Mouse (Mus musculus): Measurements from ENCODE around the gene A730071L15Rik.

The A730071L15Rik gene

DNA sequence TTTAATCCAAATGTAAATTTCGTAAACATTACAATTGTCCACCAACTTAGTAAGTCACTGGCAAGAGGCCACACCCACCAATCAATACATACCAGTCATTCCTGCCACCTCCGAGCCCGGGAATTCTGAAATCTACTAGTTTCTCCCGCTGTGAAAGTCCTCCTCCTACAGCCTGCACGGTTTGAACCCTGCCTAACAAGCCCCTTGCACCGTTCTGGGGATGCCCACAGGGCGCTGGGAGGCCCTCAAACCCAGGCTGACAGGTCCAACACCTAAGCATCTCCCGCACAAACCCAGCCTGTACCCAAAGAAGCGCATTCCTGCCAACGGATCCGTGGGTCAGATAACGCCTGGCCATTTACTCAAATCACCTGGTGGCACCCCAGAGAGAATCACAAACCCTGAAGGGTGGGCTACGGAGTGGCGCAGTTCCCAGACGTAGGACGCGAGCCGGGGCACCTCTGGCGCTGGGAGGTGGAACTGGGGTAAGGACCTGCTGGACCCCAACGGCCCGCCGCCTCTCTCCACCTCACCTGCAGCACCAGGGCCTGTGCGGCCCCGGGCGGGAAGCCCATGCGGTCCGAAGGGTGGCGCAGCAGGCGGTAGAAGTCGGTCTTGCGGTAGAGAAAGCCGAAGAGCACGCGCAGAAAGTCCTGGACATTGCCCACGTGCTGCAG is at the start of gene A730071L15Rik:
Gene A730071L15Rik, plus strand, starts transcription at position 620 of the 677 bp plus-strand sequence.
- no peak for DNase-seq (ENCODE audit: low read depth, low spot score)

DNA sequence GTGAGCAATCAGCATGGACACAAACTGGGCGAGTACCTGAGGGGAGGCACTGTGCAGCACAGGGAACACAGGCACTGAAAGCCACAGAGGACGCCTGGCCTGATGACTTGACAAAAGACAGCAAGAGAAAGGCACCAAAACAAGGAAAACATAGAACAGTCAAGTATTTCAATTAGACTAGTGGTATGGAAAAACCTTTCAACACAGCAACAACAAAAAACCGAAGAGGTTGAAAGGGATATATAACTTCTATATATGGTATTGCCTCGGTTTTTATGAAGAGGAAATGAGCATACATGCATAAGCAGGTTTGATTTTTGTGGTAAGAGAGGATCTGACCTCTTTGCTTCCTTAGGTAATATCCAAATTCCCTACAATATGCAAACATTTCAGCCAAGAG is 47.0 kb upstream of the A730071L15Rik start:
- peak; percentile 34 for DNase-seq (ENCODE audit: low read depth, low spot score)

DNA sequence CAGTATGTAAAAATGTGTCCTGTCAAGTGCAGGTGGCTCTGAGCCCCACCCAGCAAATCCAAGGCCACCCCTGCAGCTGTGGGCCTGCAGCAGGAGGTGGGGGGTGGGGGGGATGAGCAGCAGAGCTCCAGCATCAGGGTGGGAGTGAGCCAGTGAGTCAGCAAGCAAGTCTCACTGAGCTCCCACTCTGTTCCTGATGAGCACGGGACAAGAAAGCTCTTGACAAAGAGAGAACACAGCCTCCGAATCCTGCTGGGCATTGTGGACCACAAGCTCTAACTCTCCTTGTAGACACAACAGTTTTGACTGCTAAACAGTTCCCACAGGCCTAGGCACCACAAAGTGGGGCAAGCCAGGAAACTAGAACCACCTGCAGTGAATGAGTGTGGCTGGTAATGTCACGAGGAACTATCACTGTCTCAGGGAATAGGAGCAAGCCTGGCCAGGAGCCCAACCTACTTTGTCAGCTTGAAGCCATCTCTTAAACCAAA is 45.6 kb upstream of the A730071L15Rik start:
- DNase-seq (ENCODE audit: low read depth, low spot score), result no peak

DNA sequence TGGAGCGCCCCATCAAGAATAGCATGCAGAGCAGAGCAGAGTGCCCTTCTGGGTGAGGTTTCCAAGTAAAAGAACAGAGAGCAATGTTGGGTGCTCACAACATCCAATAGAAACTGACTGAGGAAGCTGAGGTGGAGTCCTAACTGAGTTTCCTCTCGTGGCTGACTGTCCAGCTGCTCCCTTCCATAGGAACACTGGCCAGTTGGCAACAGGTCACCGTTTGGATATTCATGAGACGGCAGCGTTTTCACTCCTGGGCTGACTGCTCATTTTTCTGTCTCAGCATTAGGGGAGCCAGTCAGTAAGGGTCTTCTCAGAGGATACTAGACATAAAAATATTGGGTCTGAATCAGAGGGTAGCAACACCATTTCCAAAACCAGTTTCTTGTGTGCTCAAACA is 43.2 kb upstream of the A730071L15Rik start:
- DNase-seq (ENCODE audit: low read depth, low spot score), result no peak

DNA sequence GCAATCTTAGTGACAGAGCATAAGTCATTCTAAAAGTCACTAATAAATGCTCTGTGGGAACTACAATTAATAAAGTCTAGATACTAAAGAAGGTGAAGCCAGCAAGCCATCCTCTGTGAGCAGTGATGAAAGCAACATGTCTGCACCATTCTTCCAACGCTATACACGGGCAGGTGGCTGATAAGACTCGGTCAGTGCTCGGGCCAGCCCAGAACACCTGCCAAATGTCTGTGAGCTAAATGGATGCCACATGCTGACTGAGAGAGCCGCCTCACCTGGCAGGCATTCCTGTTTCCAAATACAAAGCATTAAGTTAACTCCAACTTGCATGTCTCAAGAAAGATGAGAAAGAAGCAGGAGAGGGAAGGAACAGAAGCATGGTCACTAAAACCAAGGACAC is 42.7 kb upstream of the A730071L15Rik start:
- DNase-seq (ENCODE audit: low read depth, low spot score), result no peak

DNA sequence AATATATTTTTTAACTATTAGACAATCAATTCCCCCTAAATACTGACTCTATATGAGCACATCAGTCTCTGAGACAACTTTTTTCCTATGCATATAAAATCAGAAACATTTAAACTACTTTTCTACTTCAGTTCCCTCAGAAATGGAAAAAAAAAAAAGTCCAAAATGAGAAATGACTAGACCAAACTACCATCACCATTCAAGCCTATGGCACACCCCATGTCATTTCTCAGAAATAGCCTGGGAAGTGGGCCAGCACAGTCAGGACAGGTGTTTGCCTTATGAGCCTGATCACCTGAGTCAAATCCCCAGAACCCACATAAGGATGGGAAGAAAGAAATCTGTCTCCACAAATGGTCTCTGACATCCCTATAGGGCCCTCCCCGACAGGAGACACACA is 41.3 kb upstream of the A730071L15Rik start:
- no peak for DNase-seq (ENCODE audit: low read depth, low spot score)

DNA sequence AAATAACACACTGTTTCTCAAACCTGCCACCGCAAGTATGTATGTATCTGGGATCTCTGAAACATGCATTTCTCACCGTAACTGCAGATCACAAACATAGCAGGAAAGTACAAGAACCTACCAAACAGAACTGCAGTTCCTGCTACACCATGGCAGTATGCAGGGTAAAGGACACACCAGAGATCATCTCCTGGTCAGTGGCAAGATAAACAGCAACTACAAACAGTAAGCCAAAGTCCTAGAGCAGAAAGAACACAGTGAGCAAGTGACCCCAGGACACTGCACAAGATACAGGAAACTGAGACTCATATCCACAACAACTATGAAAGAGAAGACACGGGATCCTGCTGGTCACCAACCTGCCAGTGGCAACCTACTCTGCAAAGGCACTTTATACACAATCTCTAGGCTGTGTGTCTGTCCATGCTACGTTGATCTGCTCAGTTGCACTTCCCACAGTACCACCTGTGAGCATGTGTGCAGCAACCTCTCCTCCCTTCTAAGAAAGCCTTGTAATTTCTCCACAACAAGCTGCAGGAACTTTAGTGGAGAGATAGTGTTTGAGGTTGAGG is 40.0 kb upstream of the A730071L15Rik start:
- DNase-seq (ENCODE audit: low read depth, low spot score), result no peak

DNA sequence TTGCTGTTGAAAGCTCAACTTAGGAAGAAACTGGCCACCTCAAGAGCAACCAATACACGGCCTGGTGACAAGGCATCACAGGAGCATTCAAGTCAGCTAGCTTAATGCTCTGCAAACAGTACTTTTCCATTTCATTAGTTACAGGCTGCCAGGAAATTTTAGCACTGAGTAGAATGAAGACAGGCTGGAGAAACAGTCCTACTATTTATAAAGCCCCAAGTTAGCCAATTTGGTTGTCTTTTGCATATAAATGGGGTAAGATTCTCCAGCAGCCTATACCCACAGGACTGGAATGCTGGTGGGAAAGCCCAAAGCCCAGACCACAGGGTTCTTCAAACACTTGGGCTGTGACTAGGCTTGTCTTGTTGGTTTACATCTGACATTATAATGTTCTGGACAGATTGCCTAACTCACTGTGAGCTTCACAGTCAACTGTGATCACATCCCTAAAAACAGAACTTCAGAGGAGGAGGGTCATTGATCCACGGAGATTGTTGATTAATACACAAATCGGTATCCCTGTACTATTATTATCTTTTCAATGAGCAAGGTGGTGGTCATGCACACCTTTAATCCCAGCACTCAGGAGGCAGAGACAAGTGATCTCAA is 39.1 kb upstream of the A730071L15Rik start:
- no peak for DNase-seq (ENCODE audit: low read depth, low spot score)

DNA sequence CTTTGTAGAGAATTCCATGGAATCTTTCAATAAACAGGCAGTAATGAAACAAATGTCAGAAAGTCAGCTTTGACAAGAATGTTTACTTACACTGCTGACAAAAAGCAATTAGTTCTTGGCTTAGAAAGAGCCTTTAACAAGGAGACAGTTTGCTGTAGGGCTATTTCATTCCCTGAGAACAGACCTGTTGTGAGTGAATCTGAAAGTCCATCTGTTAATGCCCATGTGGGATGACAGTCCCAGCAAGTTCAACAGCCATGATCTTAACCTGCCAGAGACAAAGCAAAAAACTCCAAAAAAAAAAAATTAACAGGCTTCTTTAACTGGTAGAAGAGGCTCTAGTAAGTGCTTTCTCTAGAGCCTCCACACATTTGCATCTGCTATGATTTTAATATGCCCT is 38.3 kb upstream of the A730071L15Rik start:
- DNase-seq (ENCODE audit: low read depth, low spot score), result no peak

DNA sequence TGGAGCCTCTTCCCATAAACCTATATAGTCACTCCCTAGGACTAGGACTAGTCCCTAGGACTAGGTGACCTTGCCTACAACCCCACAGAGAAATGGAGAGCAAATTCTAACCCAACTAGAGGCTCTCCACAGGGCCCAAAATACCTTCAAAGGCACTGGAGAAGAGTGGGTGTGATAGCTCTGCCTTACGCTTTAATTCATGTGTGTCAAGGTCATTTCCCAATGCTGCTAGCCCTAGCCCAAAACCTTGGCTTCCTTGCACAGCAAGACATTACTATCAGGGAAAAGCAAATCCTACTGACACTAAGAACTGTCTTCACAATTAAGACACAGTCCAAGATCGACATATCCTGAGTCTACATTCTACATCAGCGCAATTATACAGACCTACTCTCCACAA is 36.8 kb upstream of the A730071L15Rik start:
- no peak for DNase-seq (ENCODE audit: low read depth, low spot score)

DNA sequence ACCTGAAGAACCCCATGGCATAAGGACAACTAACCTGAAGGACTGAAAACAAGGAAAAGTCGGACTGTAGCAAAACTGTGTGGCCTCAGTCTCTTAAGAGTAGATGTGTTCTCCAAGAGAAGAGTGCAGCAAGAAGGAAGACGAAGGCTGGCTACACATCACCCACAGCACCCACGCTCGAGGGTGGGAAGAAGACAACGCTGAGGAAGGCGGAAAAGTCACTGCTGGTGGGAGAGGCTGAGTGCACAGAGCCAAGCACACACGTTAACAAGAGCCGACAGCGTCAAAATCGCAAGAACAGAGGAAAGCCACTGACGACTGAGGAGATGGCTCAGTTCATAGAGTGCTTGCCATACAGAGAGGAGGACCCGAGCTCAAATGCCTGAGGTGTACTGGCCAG is 36.1 kb upstream of the A730071L15Rik start:
- no peak for DNase-seq (ENCODE audit: low read depth, low spot score)

DNA sequence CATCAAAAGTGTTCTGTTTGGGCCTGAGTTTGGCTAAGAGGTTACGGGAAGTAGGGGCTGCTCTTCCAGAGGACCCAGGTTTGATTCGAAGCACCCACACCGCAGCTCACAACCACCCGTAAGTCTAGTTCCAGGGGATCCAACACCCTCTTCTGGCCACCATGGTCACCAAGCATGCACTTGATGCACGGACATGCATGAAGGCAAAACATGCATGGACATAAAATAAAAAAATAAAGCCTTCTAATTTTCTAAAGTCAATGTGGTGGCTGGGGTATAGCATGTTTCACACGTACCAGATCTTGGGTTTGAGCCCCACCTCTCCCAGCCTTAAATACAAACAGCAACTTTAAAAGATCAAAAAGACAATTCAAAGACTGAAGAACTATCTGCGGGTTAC is 35.0 kb upstream of the A730071L15Rik start:
- DNase-seq (ENCODE audit: low read depth, low spot score), result no peak

DNA sequence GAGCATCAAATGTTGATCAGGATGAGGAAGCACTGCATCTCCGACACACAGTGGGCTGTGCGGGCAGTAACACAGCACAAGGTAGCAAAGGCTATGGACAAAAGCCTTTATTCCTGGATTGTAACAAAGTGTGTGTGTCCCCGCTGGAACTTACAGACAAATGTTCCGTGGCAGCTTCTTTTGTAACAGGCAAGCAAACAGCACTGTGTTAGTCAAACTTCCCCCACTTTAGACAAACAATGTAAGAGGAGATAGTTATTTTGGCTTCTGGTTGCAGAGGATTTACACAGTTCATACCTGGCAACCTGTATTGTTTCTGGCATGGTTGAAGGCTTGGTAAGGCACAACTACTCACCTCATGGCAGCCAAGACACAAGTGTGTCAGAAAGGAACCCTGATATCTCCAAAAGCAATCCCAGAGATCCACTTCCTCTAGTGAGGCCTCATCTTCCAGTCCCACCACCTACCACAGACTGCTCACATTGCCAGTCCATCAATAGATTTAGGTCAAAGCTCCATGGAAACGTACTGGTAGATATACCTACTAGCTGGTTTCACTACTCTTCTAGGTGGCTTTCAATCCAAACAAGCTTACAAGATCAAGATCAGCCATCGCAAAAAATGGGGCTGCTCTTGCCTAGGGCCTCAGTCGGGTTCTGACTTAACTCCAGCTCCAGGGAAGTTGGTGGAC is 34.3 kb upstream of the A730071L15Rik start:
- no peak for DNase-seq (ENCODE audit: low read depth, low spot score)

DNA sequence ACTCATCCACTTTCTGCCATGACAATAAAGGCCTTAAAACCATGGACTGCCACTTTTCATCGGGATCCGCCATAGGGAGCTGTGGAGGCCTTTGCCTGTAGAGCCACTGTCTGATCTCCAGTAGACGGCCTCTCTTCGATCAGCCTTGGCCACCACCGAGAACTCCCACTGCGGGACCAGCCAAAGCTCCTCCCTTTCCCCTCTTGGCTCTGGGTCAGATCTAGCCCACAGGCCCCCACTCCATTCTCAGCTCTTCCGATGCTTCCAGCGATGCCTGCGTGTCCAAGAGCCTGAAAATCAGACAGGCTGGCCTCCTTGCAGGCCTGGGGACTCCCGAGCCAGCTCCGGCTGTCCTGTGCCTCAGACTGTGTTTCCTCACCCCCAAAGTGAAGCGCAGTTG is 33.5 kb upstream of the A730071L15Rik start:
- no peak for DNase-seq (ENCODE audit: low read depth, low spot score)

DNA sequence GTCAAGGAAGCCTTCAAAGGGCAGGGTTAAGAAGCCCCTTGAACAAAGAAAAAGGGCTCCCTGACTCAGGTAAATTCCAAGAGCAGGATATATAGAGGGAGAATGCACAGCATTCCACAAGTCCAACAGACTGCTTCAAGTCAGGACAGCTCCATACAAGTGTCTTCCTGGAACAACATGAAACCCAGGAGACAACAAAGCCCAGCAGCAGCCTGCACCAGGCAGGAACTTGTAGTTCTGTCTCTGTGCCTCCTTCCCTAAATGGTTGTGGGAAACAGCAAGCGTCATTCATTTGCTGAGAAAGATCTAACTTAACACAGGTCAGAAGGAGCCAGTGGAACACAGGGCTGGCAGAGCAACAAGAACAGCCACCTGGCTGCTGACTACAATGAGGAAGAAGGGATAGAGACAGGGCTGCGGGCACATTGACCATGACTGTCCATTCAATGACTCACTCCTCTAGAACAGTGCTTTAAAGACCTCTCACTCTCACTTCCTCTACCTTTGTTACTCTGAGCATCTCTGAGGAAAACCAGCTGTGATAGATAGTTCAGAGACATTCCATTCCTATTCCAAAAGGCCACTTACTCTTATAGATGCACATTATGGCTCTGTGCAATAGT is 30.7 kb upstream of the A730071L15Rik start:
- no peak for DNase-seq (ENCODE audit: low read depth, low spot score)

DNA sequence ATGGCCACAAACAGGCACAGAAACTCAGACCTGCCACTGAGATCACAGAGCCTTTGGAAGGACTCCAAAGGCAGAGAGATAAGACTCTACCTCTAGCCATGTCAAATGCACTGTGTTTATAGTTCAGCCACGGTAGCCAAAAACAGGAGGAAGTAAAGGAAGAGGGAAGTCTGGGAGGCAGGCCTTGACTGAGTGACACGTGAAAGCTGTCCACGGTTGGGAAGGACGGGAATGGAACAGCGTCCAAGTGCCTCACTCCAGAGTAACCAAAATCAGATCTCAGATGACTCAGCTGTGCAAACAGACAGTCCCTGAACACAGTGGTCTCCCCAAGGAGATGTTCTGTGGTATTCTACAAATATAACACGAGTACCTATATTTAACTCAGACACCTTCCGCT is 25.1 kb upstream of the A730071L15Rik start:
- DNase-seq (ENCODE audit: low read depth, low spot score), result no peak

DNA sequence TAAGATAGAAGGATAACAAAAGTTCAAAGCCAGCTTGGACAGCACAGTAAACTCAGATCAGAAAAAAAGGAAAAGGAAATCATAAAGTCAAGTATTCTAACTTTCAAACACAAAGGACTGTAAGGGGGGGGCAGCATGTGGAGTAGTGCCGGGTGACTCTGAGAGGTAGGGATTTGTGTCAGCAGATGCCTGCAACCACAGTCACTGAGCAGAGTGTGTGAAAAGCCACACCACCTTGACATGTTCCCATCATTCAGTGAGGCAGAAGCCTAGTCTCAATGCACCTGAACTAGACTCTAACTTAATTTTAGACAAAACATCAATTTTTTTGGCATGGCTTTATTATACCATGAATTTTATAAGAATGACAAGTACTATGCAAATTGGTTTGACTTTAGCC is 24.3 kb upstream of the A730071L15Rik start:
- no peak for DNase-seq (ENCODE audit: low read depth, low spot score)

DNA sequence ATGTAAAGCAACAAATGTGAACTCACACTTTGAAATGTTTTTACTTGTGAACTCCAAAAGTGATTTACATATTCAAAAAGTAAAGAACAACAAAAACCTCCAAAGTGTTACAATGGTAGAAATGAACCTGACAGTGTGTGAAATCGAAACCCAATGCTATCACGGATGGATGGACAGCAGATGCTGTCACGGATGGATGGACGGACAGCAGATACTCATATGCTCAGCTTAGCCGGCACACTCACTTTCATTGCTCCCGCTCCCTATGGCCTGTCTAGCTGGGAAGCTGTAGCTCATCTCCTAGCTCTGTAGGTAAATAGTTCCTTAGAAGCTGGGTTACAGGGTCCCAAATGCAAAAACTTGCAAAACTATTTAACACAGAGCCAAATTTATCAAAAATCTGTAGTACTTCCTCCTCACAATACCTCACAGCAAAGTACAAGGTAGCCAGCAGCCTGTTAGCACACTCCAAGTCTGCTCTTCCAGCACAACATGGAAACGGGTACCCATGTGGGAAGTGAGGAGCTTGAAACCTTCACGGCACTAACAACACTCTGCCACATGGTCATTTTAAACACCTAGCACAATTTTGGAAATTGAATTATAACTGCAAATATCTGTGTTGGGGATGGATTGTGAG is 21.9 kb upstream of the A730071L15Rik start:
- DNase-seq (ENCODE audit: low read depth, low spot score), result no peak

DNA sequence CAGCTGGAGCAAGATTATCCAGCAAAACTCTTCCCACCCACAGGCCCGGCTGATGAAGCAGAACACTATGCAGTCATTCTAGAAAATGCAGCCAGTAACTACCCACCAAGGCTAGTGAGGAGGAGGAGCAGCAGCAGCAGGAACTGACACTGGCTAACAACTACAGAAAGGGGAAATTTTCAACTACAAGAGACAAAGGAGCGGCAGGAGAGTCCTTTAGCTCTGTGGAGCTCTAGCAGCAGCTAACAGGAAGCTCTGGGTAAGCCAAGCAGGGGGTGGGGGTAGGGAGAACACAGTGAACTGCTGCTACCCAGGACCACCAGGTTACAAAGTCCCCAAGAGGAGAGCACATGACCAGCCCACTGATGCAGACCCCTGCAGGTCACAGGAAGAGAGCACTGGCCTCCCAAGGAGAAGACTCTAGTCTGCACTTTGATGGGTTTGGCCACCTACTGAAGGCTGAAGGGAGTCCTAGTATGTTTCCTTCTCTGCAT is 21.1 kb upstream of the A730071L15Rik start:
- DNase-seq (ENCODE audit: low read depth, low spot score), result peak; percentile 70

DNA sequence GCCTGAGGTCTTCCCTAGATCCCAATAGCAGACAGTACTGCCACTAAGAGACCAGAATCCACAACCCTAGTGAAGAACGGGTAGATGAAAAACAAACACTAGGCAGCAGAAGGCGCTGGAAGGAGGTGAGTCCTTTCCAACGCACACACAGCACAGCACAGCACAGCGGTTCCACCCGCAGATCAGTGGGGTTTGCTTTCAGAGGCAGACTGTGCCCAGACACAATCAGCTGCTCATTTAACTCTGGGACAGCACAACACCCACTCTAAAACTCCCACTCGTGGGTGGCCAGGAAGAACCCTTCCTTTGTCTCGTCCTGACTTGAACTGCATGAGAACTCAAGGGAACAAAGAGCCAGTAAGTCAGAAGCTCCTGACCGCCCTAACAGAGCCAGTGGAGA is 20.6 kb upstream of the A730071L15Rik start:
- peak; percentile 56 for DNase-seq (ENCODE audit: low read depth, low spot score)

DNA sequence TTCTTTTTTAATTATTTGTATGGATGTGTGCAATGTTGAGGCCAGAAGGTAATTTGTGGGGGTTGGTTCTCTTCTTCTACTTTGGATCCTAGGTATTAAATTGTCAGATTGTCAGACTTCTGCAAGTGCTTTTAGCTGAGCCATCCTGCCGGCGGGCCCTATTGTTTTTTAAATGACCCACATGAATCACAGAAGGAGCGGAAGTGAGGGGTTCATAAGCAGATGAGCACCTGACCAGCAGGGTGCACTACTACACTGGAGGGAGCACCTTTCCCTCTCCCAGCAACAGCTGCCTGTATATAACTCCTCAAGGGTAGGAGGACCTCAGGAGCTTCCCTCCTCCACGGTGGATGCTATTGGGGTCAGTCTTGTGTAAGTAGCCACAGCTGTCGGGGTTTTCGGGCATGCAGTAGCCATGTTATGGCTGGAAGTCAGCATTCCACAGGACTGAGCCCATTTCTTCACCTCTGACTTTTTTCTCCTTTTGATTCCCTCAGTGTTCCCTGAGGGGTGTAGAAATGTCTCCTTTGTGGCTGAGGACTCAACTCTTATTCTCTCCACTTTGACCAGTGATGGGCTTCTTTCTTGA is 18.9 kb upstream of the A730071L15Rik start:
- peak; percentile 75 for DNase-seq (ENCODE audit: low read depth, low spot score)
